Mouse (Mus musculus) neural tube, embryonic 13.5 days (tissue): ENCODE measurements around the gene Mboat1. TPM values are rescaled to one million over a fixed set of nuclear protein-coding genes. Genes with fewer than 3 reads are reported as not detected.

Experiments
- ATAC-seq: fragments of 200-750 bp; cut with Nextera tagmentation; 2 replicates; pipeline ENCODE4 v1.8.0; 2017; ENCODE audit warnings: low read depth, mild to moderate bottlenecking, moderate TSS enrichment, moderate library complexity
- H3K27ac ChIP-seq: fragments of 300-500 bp; sonication (generic); replicated peaks from 2 replicates; pipeline ENCODE4 v1.5.1; 2015; ENCODE audit warnings: moderate library complexity, mild to moderate bottlenecking, inconsistent platforms
- H3K27me3 ChIP-seq: fragments of 300-500 bp; sonication (generic); 2 replicates; pipeline ENCODE4 v1.6.1; 2015; ENCODE audit warnings: mild to moderate bottlenecking, inconsistent platforms
- H3K36me3 ChIP-seq: fragments of 300-500 bp; sonication (generic); 2 replicates; pipeline ENCODE4 v1.6.1; 2015; ENCODE audit warnings: mild to moderate bottlenecking, inconsistent platforms
- H3K4me1 ChIP-seq: fragments of 300-500 bp; sonication (generic); replicated peaks from 2 replicates; pipeline ENCODE4 v1.6.1; 2015; ENCODE audit warnings: inconsistent platforms
- H3K4me2 ChIP-seq: fragments of 300-500 bp; sonication (generic); 2 replicates; pipeline ENCODE4 v1.6.1; 2015; ENCODE audit warnings: inconsistent platforms, mild to moderate bottlenecking, moderate library complexity
- H3K4me3 ChIP-seq: fragments of 300-500 bp; sonication (generic); 2 replicates; pipeline ENCODE4 v1.5.1; 2015; ENCODE audit warnings: mild to moderate bottlenecking, inconsistent platforms
- H3K9ac ChIP-seq: fragments of 300-500 bp; sonication (generic); 2 replicates; pipeline ENCODE4 v1.6.1; 2015; ENCODE audit warnings: moderate library complexity, mild to moderate bottlenecking, inconsistent platforms
- H3K9me3 ChIP-seq: fragments of 300-500 bp; sonication (generic); 2 replicates; pipeline ENCODE4 v1.6.1; 2016; ENCODE audit warnings: inconsistent platforms
- WGBS: fragments of 180-500 bp; shearing (Covaris S2); methylation state at CpG from one replicate; pipeline ENCODE4 v1.1.7; 2015; 5-methylcytosine and 5-hydroxymethylcytosine counted together
- polyA plus RNA-seq: library from polyadenylated mRNA; unstranded; fragments of >200 nt; fragmentation: Nextera tagmentation; extraction: Ambion mirVana; gene quantifications from 2 replicates; pipeline ENCODE4 v1.2.1, GENCODE M21; 2015

The Mboat1 gene
- polyA plus RNA-seq, 1 experiment from 2014 or later: 2.0 TPM

DNA sequence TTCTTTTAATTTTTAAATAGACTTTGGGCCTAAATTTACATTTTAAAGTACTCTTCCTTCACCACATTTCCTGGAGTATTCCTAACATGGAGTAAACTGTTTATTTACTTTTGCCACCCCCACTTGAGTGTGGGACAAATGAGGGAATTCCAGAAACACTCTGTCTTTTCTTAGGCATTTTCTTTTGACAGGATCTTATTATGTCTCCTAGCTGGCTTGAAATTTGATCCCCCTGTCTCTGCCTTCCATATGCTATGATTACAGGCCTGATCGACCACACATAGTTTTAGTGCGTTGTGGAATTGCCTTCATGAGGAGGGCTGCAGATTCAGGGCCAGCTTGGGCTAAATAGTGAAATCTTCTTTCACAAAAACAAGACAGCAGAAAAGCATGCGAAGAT, 85.0 kb downstream of the Mboat1 start:
- H3K9ac ChIP-seq: no peak overlapping the region
- no peak for ATAC-seq
- H3K4me2 ChIP-seq: no peak overlapping the region
- no peak overlapping the region for H3K27ac ChIP-seq
- no peaks in the 10 kb centered on the region for H3K27me3 ChIP-seq
- no peaks in the 10 kb centered on the region for H3K9me3 ChIP-seq
- 31% methylated on average over 3 of the region's 3 CpGs for WGBS
- H3K4me3 ChIP-seq: no peak overlapping the region
- H3K36me3 ChIP-seq: no peaks in the 10 kb centered on the region
- H3K4me1 ChIP-seq: no peaks in the 10 kb centered on the region

DNA sequence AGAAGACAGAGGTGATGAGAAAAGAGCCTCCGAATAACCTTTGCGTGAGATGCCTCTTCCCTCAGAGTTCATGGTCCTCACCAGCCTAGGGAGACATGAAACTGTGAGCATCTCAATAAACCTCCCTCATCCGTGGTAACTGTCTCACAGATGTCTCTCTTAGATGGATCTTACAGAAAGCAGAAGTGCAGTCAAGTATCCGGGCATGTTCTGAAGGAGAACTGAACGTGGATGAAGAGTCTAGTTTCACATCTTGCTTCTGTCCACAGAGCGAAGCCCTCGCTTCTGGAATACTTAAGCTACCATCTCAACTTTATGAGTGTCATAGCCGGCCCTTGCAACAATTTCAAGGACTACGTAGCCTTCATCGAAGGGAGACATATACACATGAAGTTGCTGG, 87.8 kb downstream of the Mboat1 start:
- Histone ChIP-seq H3K4me2 (no peak overlapping the region), H3K4me1 (no peaks in the 10 kb centered on the region), H3K4me3 (no peak overlapping the region), H3K9ac (no peak overlapping the region), H3K36me3 (no peaks in the 10 kb centered on the region), H3K27me3 (no peaks in the 10 kb centered on the region), H3K9me3 (no peaks in the 10 kb centered on the region), H3K27ac (no peak overlapping the region)
- no peak for ATAC-seq
- WGBS: 94% methylated on average over 10 of the region's 10 CpGs

DNA sequence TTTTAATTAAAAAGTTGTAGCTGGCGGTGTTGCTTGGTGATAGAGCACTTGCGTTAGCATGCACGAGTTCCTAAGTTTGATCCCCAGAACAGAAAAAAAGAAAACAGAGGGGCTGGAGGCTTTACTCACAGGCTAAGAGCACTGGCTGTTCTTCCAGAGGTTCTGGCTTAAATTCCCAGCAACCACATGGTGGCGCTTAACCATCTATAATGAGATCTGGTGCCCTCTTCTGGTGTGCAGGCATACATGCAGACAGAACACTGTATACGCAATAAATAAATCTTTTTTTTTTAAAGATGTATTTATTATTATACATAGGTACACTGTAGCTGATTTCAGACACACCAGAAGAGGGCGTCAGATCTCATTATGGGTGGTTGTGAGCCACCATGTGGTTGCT, 88.4 kb downstream of the Mboat1 start:
- Histone ChIP-seq H3K4me3 (no peak overlapping the region), H3K4me1 (no peaks in the 10 kb centered on the region), H3K4me2 (no peak overlapping the region), H3K27me3 (no peaks in the 10 kb centered on the region), H3K9me3 (no peaks in the 10 kb centered on the region), H3K27ac (no peak overlapping the region), H3K9ac (no peak overlapping the region), H3K36me3 (no peaks in the 10 kb centered on the region)
- no peak for ATAC-seq
- WGBS: 94% methylated on average over 6 of the region's 6 CpGs

DNA sequence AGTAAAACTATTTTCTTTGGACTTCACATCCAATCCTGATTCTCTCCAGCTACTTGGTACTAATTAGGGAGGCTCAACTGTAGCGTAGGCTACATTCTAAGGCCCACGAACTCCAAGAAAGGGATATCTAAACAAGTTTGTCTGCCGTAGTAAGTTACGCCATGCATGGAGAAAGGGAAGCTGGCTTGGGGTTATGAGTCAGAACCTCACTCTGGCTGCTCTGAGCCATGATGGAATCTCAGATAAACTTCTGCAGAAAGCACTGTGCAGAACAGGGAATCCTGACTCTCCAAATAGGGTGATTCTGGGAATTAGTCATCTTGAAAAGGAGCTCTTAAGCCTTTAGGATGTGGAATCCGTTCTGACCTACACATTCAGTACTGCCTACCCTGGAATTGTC, 92.5 kb downstream of the Mboat1 start:
- Histone ChIP-seq H3K27ac (no peak overlapping the region), H3K4me2 (no peak overlapping the region), H3K4me1 (no peaks in the 10 kb centered on the region), H3K9me3 (no peaks in the 10 kb centered on the region), H3K9ac (no peak overlapping the region), H3K4me3 (no peak overlapping the region), H3K36me3 (no peaks in the 10 kb centered on the region), H3K27me3 (no peaks in the 10 kb centered on the region)
- WGBS: 93% methylated on average over 5 of the region's 5 CpGs
- no peak for ATAC-seq

DNA sequence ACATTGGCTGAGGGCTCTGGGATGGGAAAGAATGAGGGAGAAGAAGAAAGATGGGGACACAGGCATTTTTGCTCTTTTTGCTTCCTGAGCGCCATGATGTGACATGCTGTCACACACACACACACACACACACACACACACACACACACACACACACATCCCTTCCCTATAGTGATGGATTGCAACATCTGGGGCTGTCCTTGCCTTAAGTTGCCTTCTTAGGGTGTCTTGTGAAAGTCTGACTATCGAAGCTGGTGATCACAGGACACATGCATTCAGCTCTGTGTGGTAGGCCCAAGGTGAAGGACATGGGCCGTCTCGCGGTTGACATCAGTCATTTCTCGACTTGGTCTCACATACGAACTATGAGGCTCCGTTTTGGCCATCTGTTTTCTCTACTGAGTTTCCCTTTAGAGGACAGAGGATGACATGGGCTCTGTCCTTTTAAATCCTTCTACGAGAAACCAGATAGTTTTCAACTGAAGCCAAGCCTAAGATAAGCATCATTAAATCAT, 93.4 kb downstream of the Mboat1 start:
- no peaks in the 10 kb centered on the region for H3K4me1 ChIP-seq
- no peak overlapping the region for H3K4me3 ChIP-seq
- H3K4me2 ChIP-seq: no peak overlapping the region
- H3K9ac ChIP-seq: no peak overlapping the region
- H3K27me3 ChIP-seq: no peaks in the 10 kb centered on the region
- no peak overlapping the region for H3K27ac ChIP-seq
- H3K36me3 ChIP-seq: no peaks in the 10 kb centered on the region
- 93% methylated on average over 9 of the region's 9 CpGs for WGBS
- no peak for ATAC-seq
- no peaks in the 10 kb centered on the region for H3K9me3 ChIP-seq

DNA sequence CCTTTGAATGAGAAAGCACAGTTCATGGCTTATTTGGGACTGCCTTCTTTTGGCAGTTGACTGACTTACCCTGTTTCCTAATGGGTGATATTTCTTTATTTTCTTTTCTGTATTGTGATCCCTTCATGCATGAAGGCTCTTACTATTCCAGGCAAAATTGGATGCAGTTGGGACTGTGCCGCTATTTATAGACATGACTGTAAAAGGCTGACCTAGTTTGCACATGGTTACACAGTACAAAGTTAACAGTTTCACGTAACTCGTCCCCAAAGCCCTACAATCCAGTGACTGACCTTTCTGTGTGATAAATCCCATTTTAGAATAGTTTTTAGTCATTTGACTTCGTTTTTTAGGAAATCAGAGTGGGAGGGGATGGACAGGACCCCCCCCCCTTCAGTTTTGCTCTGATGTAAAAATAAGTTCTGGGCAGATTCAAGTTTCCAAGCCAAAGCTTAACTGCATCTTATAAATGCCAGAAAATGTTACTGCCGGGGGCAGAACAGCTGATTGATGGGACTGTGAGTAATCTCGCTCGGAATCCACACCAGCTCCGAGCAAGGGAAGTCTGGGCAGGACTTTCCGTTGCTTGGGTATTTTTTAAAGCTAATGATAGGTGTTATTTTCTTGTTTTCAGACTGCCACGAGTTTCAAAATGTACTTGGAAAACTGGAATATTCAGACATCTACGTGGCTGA, 98.9 kb downstream of the Mboat1 start:
- 69% methylated on average over 11 of the region's 11 CpGs for WGBS
- H3K4me2 ChIP-seq: no peak overlapping the region
- no peaks in the 10 kb centered on the region for H3K9me3 ChIP-seq
- H3K36me3 ChIP-seq: no peaks in the 10 kb centered on the region
- H3K9ac ChIP-seq: no peak overlapping the region
- H3K4me3 ChIP-seq: no peak overlapping the region
- H3K27me3 ChIP-seq: no peaks in the 10 kb centered on the region
- no peak overlapping the region for H3K27ac ChIP-seq
- no peak for ATAC-seq
- H3K4me1 ChIP-seq: no peaks in the 10 kb centered on the region; the same call in 1 of the 2 replicates

DNA sequence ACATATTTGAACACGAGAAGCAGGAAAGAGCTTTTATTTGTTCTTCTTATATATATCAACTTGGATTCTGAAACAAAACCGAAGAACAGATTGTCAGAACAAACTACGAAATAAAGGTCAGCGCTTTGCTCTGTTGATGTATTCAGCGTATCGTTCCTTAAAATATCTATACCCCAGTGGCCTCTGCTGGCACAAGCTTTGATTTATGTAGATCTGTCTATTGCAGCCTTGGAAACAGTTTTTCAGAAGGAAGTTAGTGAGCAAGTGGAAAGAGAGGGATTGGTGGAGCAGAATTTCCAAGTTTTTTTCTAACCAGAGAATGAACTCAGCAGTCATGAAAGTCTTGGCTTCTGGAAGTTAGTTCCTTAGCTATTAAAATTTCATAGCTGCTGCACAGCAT, 103.1 kb downstream of the Mboat1 start:
- H3K4me3 ChIP-seq: no peak overlapping the region
- no peaks in the 10 kb centered on the region; the same call in 1 of the 2 replicates for H3K4me1 ChIP-seq
- no peak overlapping the region for H3K27ac ChIP-seq
- ATAC-seq: no peak
- no peaks in the 10 kb centered on the region for H3K36me3 ChIP-seq
- no peak overlapping the region for H3K4me2 ChIP-seq
- WGBS: 86% methylated on average over 6 of the region's 6 CpGs
- H3K27me3 ChIP-seq: no peaks in the 10 kb centered on the region
- H3K9ac ChIP-seq: no peak overlapping the region
- no peaks in the 10 kb centered on the region for H3K9me3 ChIP-seq

DNA sequence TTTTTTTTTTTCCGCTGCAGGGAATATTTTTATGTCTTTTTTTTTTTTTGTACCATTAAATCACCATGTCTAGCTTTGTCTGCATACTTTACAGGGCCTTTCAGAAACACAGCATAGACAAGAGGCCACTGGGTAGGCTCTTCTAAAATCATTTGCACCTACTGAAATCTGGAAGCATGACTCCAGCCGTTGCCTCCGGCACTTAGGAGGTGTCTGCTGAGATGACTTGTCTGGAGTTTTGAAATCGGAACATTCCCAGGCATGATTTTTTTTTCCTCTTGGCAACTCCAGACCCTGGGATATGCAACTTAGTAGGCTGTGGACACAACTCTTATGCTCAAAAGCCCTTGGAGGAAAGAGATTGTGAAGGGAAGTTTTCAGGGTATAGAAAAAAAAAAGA, 109.3 kb downstream of the Mboat1 start:
- WGBS: 90% methylated on average over 4 of the region's 4 CpGs
- no peak overlapping the region for H3K4me2 ChIP-seq
- no peaks in the 10 kb centered on the region for H3K4me1 ChIP-seq
- no peaks in the 10 kb centered on the region for H3K27me3 ChIP-seq
- no peaks in the 10 kb centered on the region for H3K36me3 ChIP-seq
- H3K27ac ChIP-seq: no peak overlapping the region
- no peak overlapping the region for H3K4me3 ChIP-seq
- ATAC-seq: no peak
- H3K9ac ChIP-seq: no peak overlapping the region
- H3K9me3 ChIP-seq: no peaks in the 10 kb centered on the region

DNA sequence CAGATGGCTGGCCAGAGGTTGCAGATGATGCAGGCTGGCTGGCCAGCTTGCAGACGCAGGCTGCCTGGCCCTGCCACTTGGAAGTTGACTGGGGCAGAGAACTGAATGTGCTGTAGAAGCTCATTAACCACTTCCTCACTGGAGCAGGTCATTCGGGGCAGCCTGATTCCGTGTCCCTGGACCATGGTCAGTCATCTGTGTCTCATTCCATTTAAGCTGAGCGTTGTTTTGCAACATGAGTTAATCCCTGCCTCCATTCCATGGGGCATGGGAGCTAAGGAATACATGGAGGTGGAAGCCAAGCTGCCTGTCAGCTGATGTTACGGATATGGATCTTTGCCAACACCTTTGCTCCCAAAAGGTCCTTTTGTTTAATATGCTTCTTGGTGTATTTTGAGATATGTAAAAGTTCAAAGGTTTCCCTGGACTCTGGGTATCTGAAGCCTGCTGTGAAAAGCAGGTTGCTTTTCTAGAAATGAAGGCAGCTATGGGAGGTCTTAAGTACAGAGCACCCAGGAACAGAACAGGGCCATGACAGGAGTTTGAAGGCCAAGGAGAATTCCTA, 114.1 kb downstream of the Mboat1 start:
- Histone ChIP-seq H3K9me3 (no peaks in the 10 kb centered on the region), H3K27ac (no peak overlapping the region), H3K4me3 (no peak overlapping the region), H3K4me1 (peaks cover 11% of the 10 kb centered on the region; the same call in 1 of the 2 replicates), H3K27me3 (no peaks in the 10 kb centered on the region), H3K36me3 (no peaks in the 10 kb centered on the region), H3K9ac (no peak overlapping the region), H3K4me2 (no peak overlapping the region)
- WGBS: 77% methylated on average over 5 of the region's 5 CpGs
- no peak for ATAC-seq

DNA sequence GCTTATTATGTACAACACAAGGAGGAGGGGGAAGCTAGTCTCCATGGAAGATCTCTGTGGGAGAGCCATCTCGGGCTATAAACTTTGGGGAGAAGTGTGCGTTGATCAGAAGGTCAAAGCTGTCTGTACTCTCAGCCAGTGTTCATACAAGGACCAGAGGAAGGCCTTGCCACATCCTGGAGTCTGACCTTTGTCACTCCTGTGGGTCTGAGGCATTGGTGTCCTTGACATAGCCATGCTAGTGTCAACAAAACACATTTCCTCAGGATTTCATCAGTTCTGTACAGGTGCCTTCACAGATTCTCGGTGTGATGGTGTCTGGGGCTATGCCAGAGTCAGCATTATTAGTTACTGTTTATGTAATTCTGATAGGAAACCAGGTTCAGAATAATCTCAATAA, 115.1 kb downstream of the Mboat1 start:
- Histone ChIP-seq H3K9me3 (no peaks in the 10 kb centered on the region), H3K27ac (no peak overlapping the region), H3K9ac (no peak overlapping the region), H3K36me3 (no peaks in the 10 kb centered on the region), H3K27me3 (no peaks in the 10 kb centered on the region), H3K4me1 (peaks cover 11% of the 10 kb centered on the region; the same call in 1 of the 2 replicates), H3K4me3 (no peak overlapping the region), H3K4me2 (no peak overlapping the region)
- ATAC-seq: no peak
- 73% methylated on average over 3 of the region's 3 CpGs for WGBS

DNA sequence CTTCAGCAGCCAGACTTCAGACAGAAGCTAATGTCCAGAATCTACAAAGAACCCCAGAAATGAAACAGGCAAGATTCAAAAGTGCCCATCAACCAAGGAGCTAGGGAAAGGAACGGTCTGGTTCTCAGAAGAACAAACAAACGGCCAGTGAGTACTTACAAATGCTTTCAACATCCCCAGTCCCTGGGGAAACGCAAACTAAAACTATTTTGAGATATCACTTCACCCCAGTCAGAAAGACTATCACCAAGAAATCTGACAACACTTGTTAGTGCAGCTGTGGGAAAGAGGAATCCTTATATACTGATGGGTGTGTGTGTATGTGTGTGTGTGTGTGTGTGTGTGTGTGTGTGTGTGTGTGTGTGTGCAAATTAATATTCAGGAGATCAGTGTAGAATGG, 116.4 kb downstream of the Mboat1 start:
- H3K4me3 ChIP-seq: no peak overlapping the region
- no peaks in the 10 kb centered on the region for H3K36me3 ChIP-seq
- no peak overlapping the region for H3K4me2 ChIP-seq
- no peaks in the 10 kb centered on the region for H3K9me3 ChIP-seq
- no peaks in the 10 kb centered on the region for H3K27me3 ChIP-seq
- no peak overlapping the region for H3K27ac ChIP-seq
- 78% methylated on average over 3 of the region's 3 CpGs for WGBS
- ATAC-seq: no peak
- H3K9ac ChIP-seq: no peak overlapping the region
- peaks cover 11% of the 10 kb centered on the region; the same call in 1 of the 2 replicates for H3K4me1 ChIP-seq

DNA sequence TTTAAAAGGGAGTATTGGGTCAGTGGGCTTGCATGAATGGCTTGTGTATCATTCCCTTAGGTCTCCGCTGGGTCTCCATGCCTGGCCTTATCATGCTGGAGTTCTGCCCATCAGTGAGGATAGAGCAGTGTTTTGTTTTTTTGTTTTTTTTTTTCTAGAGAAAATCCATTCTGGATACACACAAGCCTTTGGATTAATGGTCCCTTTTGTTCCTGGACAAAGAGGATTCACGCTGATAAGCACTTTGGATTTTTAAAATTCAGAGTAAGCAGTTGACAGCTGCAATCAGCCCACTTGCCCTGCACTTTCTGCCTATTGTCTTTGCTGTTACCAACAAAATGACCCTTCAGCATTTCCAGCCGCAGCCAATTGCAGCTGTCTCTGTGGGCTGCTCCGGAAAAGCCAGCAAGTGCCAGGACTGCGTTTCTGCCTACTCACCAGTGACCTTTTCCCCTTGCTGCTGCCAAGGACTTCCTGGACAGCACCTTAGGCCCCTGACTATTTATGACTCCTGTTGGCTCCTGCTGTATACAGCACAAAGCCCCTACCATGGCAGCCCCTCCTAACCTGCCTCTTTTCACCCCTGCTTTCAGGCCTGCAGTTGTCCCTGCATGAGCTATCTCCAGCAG, 117.5 kb downstream of the Mboat1 start:
- no peak overlapping the region for H3K4me3 ChIP-seq
- H3K27me3 ChIP-seq: no peaks in the 10 kb centered on the region
- peaks cover 11% of the 10 kb centered on the region; the same call in 1 of the 2 replicates for H3K4me1 ChIP-seq
- H3K9me3 ChIP-seq: no peaks in the 10 kb centered on the region
- WGBS: 15% methylated on average over 5 of the region's 5 CpGs
- H3K9ac ChIP-seq: 0 out of 2 replicates have a peak overlapping the region, but pooled peaks have one; percentile 27
- H3K4me2 ChIP-seq: no peak overlapping the region
- ATAC-seq: 0 out of 2 replicates have a peak, but pooled peaks have one; percentile 32
- no peaks in the 10 kb centered on the region for H3K36me3 ChIP-seq
- H3K27ac ChIP-seq: no peak overlapping the region
